Mouse (Mus musculus): ENCODE measurements around the gene Tmem246.

DNA sequence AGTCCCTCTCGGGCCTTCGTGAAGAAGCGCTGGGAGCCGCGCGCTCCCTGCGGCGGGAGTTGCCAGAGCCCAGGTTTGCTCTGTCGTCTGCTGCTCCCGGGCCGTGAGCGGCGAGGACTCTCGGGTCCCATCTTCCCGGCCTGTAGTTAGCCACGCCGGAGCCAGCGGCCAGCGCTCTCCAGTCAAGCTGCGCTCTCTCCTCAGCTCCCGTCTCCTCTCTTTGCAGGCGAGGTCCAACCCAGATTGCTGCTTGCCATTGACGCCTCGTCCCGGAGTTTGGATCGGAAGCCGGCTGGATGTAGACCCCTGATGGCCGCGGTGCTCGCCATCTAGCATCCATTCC, 34.4 kb upstream of the Tmem246 start:
- no peak for TF ChIP-seq CTCF (IDR thresholded peaks at IDR 0.05; ENCODE audit: low read depth)
- no peak for TF ChIP-seq EP300 (optimal IDR thresholded peaks at IDR 0.05)
